Comparison of ENCODE assay signal across 9 mouse cellular contexts in the genomic region with DNA sequence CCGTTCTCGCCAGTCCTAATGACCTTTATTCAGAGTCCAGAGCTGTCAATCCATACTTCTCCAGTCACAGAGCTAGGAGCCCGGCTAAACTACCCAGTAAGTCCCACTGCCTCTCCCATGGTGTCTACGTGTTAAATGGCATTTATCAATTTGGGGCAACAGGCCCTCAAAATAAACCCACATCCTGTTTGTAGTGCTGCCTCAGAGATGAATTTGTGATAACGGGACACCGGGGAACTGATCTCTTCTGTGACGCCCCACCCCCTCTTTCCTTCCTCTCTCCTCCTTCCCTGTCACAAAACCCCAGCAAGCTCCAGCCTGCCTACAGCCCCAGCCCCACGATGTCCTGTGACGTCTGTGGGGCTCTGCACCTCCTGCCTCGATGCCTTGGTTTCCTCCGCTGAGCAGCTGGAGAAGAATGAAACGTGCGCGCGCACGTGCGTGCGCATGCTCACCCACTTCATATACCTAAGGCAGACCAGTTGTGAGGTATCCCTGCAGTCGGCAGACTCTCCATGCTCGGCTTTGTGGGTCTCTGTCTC. TPM values are rescaled to one million over a fixed set of nuclear protein-coding genes. Genes with fewer than 3 reads are reported as not detected.
DNase-seq lines count a peak whose midpoint lies in the region; ATAC-seq and TF ChIP-seq lines count a peak whose summit lies in the region.
"Had no signal": no experiment of that assay in that cellular context is flagged by ENCODE, and none has a peak within 500 bp of the region (broad histone marks: within the 10 kb centered on the region; RNA-seq: fewer than 3 reads in every experiment).

No protein-coding gene starts in this region.

- H3K9me3 ChIP-seq in kidney, embryonic 14.5 days (ENCODE audit: control insufficient read depth, low read length) = peaks cover 5% of the 10 kb centered on the region; the same call in 1 of the 2 replicates
- peaks cover 5% of the 10 kb centered on the region; the same call in 1 of the 2 replicates for H3K9me3 ChIP-seq in lung, embryonic 15.5 days

- no peaks in the 10 kb centered on the region for H3K36me3 ChIP-seq in kidney, embryonic 14.5 days (ENCODE audit: control insufficient read depth, insufficient read depth, low read length)
- H3K36me3 ChIP-seq in lung, embryonic 15.5 days = no peaks in the 10 kb centered on the region

- H3K27ac ChIP-seq in kidney, embryonic 14.5 days (ENCODE audit: low read depth, low read length) = no peak overlapping the region
- H3K27ac ChIP-seq in lung, embryonic 15.5 days = peak overlapping the region; percentile 58
- H3K27ac ChIP-seq in left cerebral cortex, adult 2 months = no peak overlapping the region

- no peak overlapping the region for H3K4me2 ChIP-seq in kidney, embryonic 14.5 days (replicated peaks; ENCODE audit: low read depth, low read length)
- 0 out of 2 replicates have a peak overlapping the region, but pooled peaks have one; percentile 7 for H3K4me2 ChIP-seq in lung, embryonic 15.5 days

- H3K4me3 ChIP-seq in kidney, embryonic 14.5 days (ENCODE audit: low read length) = no peak overlapping the region
- no peak overlapping the region for H3K4me3 ChIP-seq in lung, embryonic 15.5 days
- H3K4me3 ChIP-seq in left cerebral cortex, adult 2 months = no peak overlapping the region

- H3K4me1 ChIP-seq in kidney, embryonic 14.5 days (ENCODE audit: control insufficient read depth, insufficient read depth, low read length) = no peaks in the 10 kb centered on the region
- H3K4me1 ChIP-seq in lung, embryonic 15.5 days = peaks cover 9% of the 10 kb centered on the region; the same call in 1 of the 2 replicates

- 70% methylated on average over 20 of the region's 20 CpGs for WGBS in kidney, embryonic 14.5 days
- WGBS in lung, embryonic 15.5 days = 52% methylated on average over 20 of the region's 20 CpGs

- ATAC-seq in kidney, embryonic 14.5 days (ENCODE audit: low FRiP score, low TSS enrichment) = no peak
- peak; percentile 82 for ATAC-seq in inflammation-experienced regulatory T-cells, adult 6 months
- ATAC-seq in lung, embryonic 15.5 days (ENCODE audit: borderline replicate concordance, extremely low read depth, low FRiP score, low TSS enrichment) = peak; percentile 46; the same call in 1 of the 2 replicates
- ATAC-seq: Patski had no signal

- no peaks in the 10 kb centered on the region for H3K27me3 ChIP-seq in kidney, embryonic 14.5 days (ENCODE audit: control insufficient read depth, insufficient read depth, low read length)
- H3K27me3 ChIP-seq in lung, embryonic 15.5 days = no peaks in the 10 kb centered on the region
- H3K27me3 ChIP-seq: Patski had no signal

- intact Hi-C loops in left cerebral cortex, adult 2 months (cut with DNase I) = no loop called here

- TF ChIP-seq CTCF in left cerebral cortex, adult 2 months (IDR thresholded peaks at IDR 0.05) = no peak

- no peak overlapping the region for H3K9ac ChIP-seq in kidney, embryonic 14.5 days (ENCODE audit: low read depth, low read length)
- no peak overlapping the region for H3K9ac ChIP-seq in lung, embryonic 15.5 days

- DNase-seq in kidney, adult 11 months = peak; percentile 55
- peak; percentile 89 to 94 for DNase-seq in thymus, postnatal 10 days (ENCODE audit: low spot score in 2 of 2)
- no peak for DNase-seq in layer of hippocampus, postnatal 25 days (ENCODE audit: extremely low spot score in 1 of 2, low spot score in 1 of 2)
- DNase-seq in urinary bladder, adult 2 months (ENCODE audit: low spot score) = no peak
- no peak for DNase-seq in left cerebral cortex, adult 2 months (ENCODE audit: extremely low spot score in 1 of 2, low spot score in 2 of 2)

RNA-seq across cellular contexts. Expression of a gene that starts 39.9 kb away (rescaled TPM):
- 12.2 and 16.9 TPM in 2 replicates for polyA plus RNA-seq in kidney, embryonic 14.5 days (2014; fragmentation: Nextera tagmentation; extraction: Ambion mirVana)
- 10 to 100 TPM; 40.7 to 52.4 (median 50.7) TPM for polyA plus RNA-seq in inflammation-experienced regulatory T-cells, adult 6 months (2017; shearing (Covaris generic))
- 12.3 and 12.6 TPM in 2 replicates for polyA plus RNA-seq in lung, embryonic 15.5 days (2015; fragmentation: Nextera tagmentation; extraction: Ambion mirVana)
- total RNA-seq in layer of hippocampus, postnatal 25 days (2021) = 10 to 100 TPM; 70.2 to 75.2 TPM
- polyA plus RNA-seq in urinary bladder, adult 2 months (2012; rRNA removed) = 17.1 and 25.9 TPM in 2 replicates
- total RNA-seq in left cerebral cortex, adult 2 months (2021) = 10 to 100 TPM; 61.1 to 64.8 TPM

RNA-seq across cellular contexts. Expression of a gene that starts 44.0 kb away (rescaled TPM):
- 10.7 and 14.8 TPM in 2 replicates for polyA plus RNA-seq in kidney, embryonic 14.5 days (2014; fragmentation: Nextera tagmentation; extraction: Ambion mirVana)
- 1 to 10 TPM; 2.2 to 4.4 (median 4.3) TPM for polyA plus RNA-seq in inflammation-experienced regulatory T-cells, adult 6 months (2017; shearing (Covaris generic))
- 19.6 and 21.5 TPM in 2 replicates for polyA plus RNA-seq in lung, embryonic 15.5 days (2015; fragmentation: Nextera tagmentation; extraction: Ambion mirVana)
- total RNA-seq in layer of hippocampus, postnatal 25 days (2021) = 10 to 100 TPM; 53.5 to 55.2 TPM
- 14.7 and 18.8 TPM in 2 replicates for polyA plus RNA-seq in urinary bladder, adult 2 months (2012; rRNA removed)
- total RNA-seq in left cerebral cortex, adult 2 months (2021) = 10 to 100 TPM; 65.2 to 79.1 TPM

RNA-seq across cellular contexts. Expression of a gene that starts 45.0 kb away (rescaled TPM):
- 6.4 and 6.8 TPM in 2 replicates for polyA plus RNA-seq in kidney, embryonic 14.5 days (2014; fragmentation: Nextera tagmentation; extraction: Ambion mirVana)
- polyA plus RNA-seq in inflammation-experienced regulatory T-cells, adult 6 months (2017; shearing (Covaris generic)) = 1 to 10 TPM; 4.6 to 6.0 (median 4.8) TPM
- polyA plus RNA-seq in lung, embryonic 15.5 days (2015; fragmentation: Nextera tagmentation; extraction: Ambion mirVana) = 6.6 and 7.1 TPM in 2 replicates
- 1 to 10 TPM; 4.1 to 4.2 TPM for total RNA-seq in layer of hippocampus, postnatal 25 days (2021)
- polyA plus RNA-seq in urinary bladder, adult 2 months (2012; rRNA removed) = 4.5 and 4.7 TPM in 2 replicates
- total RNA-seq in left cerebral cortex, adult 2 months (2021) = 1 to 10 TPM; 3.3 to 3.7 TPM

Comparison
In these comparisons a context has a peak if more than half of its experiments do, and no peak if none do; other contexts are left out.
1. DNase-seq: peak in kidney, adult 11 months (single experiment) and thymus, postnatal 10 days (2 of 2); none in layer of hippocampus, postnatal 25 days (0 of 2), urinary bladder, adult 2 months (single experiment) and left cerebral cortex, adult 2 months (0 of 2).